Mouse (Mus musculus) midbrain, embryonic 16.5 days (tissue): ENCODE results near the gene Cyp17a1. TPM values are rescaled to one million over a fixed set of nuclear protein-coding genes. Genes with fewer than 3 reads are reported as not detected.

ENCODE experiments used
- ATAC-seq: fragments of 200-750 bp; cut with Nextera tagmentation; 2 replicates; pipeline ENCODE4 v1.8.0; 2017; ENCODE audit warnings: moderate TSS enrichment
- H3K27ac ChIP-seq: fragments of 300-500 bp; sonication (generic); 2 replicates; pipeline ENCODE4 v1.5.1; 2014; ENCODE audit warnings: mild to moderate bottlenecking, low read length, mixed read lengths
- H3K27me3 ChIP-seq: fragments of 300-500 bp; sonication (generic); 2 replicates; pipeline ENCODE4 v1.6.1; 2014; ENCODE audit warnings: low read depth, low read length, mixed read lengths; ENCODE audit not compliant: control insufficient read depth, insufficient read depth
- H3K36me3 ChIP-seq: fragments of 300-500 bp; sonication (generic); 2 replicates; pipeline ENCODE4 v1.6.1; 2014; ENCODE audit warnings: mild to moderate bottlenecking, low read length, moderate library complexity, mixed read lengths; ENCODE audit not compliant: control insufficient read depth, insufficient read depth
- H3K4me1 ChIP-seq: fragments of 300-500 bp; sonication (generic); 2 replicates; pipeline ENCODE4 v1.6.1; 2014; ENCODE audit warnings: mild to moderate bottlenecking, low read length, mixed read lengths; ENCODE audit not compliant: control insufficient read depth, insufficient read depth
- H3K4me2 ChIP-seq: fragments of 300-500 bp; sonication (generic); 2 replicates; pipeline ENCODE4 v1.6.1; 2014; ENCODE audit warnings: mild to moderate bottlenecking, low read length, mixed read lengths
- H3K4me3 ChIP-seq: fragments of 300-500 bp; sonication (generic); 2 replicates; pipeline ENCODE4 v1.5.1; 2014; ENCODE audit warnings: low read depth, mild to moderate bottlenecking, low read length, moderate library complexity, mixed read lengths
- H3K9ac ChIP-seq: fragments of 300-500 bp; sonication (generic); 2 replicates; pipeline ENCODE4 v1.6.1; 2014; ENCODE audit warnings: low read depth, low read length, mixed read lengths
- H3K9me3 ChIP-seq: fragments of 300-500 bp; sonication (generic); replicated peaks from 2 replicates; pipeline ENCODE4 v1.6.1; 2014; ENCODE audit warnings: mild to moderate bottlenecking, low read length, mixed read lengths; ENCODE audit not compliant: control insufficient read depth, poor library complexity, severe bottlenecking
- WGBS: fragments of 180-500 bp; shearing (Covaris S2); extraction: QIAGEN DNeasy Blood & Tissue Kit; methylation state at CpG from one replicate; pipeline ENCODE4 v1.1.7; 2014; 5-methylcytosine and 5-hydroxymethylcytosine counted together
- polyA plus RNA-seq: library from polyadenylated mRNA; unstranded; fragments of >200 nt; fragmentation: Nextera tagmentation; extraction: Ambion mirVana; gene quantifications from 2 replicates; pipeline ENCODE4 v1.2.1, GENCODE M21; 2015

Cyp17a1 gene
- not detected in 2 replicates for polyA plus RNA-seq

- Histone ChIP-seq H3K4me2 (no peak within 1 kb of the TSS), H3K27ac (no peak within 1 kb of the TSS), H3K9me3 (no peaks in the 10 kb centered on the region), H3K9ac (no peak within 1 kb of the TSS), H3K4me1 (no peaks in the 10 kb centered on the region), H3K4me3 (no peak within 1 kb of the TSS), H3K36me3 (no peaks in the 10 kb centered on the region), H3K27me3 (no peaks in the 10 kb centered on the region; the same call in 1 of the 2 replicates)
- WGBS, result 70% methylated on average over 5 of the region's 5 CpGs
- no peak for ATAC-seq
Measured at GRCm38 (mm10) chr19:46672766-46673418, at the start of gene Cyp17a1. Cyp17a1 (minus strand) TSS chr19:46673172.

DNA sequence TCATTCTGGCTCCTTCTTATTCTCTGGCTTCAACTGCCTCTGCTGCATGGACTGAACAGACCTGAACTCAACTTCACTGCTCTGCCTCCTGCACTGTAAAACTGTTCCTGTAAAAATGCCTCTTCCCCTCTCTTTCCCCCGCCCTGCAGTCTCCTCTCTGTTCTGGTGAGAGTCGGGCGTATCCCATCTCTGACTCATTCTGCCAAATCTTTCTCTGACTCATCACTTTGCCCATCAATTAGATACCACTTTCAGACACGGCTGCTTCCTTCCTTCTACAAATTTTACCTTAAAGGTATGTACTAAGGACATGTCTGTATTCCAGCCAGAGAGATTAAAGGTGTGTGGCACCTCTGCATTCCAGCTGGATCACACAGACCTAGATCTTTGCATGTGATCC, 45.2 kb upstream of the Cyp17a1 start:
- Histone ChIP-seq H3K9ac (no peak overlapping the region), H3K9me3 (no peaks in the 10 kb centered on the region; the same call in 1 of the 2 replicates), H3K36me3 (peaks cover 4% of the 10 kb centered on the region; the same call in 1 of the 2 replicates), H3K4me3 (no peak overlapping the region), H3K27me3 (no peaks in the 10 kb centered on the region), H3K4me2 (no peak overlapping the region), H3K27ac (no peak overlapping the region), H3K4me1 (no peaks in the 10 kb centered on the region)
- 95% methylated on average over 4 of the region's 4 CpGs for WGBS
- ATAC-seq, result no peak

- H3K4me3 ChIP-seq, result no peak overlapping the region
- H3K36me3 ChIP-seq, result peaks cover 7% of the 10 kb centered on the region; the same call in 1 of the 2 replicates
- no peaks in the 10 kb centered on the region for H3K4me1 ChIP-seq
- no peak for ATAC-seq
- H3K27me3 ChIP-seq, result no peaks in the 10 kb centered on the region
- H3K27ac ChIP-seq, result no peak overlapping the region
- H3K4me2 ChIP-seq, result no peak overlapping the region
- 92% methylated on average over 8 of the region's 8 CpGs for WGBS
- no peaks in the 10 kb centered on the region; the same call in 1 of the 2 replicates for H3K9me3 ChIP-seq
- no peak overlapping the region for H3K9ac ChIP-seq
Measured at GRCm38 (mm10) chr19:46715016-46715415, 42.0 kb upstream of the Cyp17a1 start.

GRCm38 (mm10) chr19:46714234-46714633, 41.3 kb upstream of the Cyp17a1 start:
- H3K4me3 ChIP-seq, result no peak overlapping the region
- H3K36me3 ChIP-seq, result peaks cover 7% of the 10 kb centered on the region; the same call in 1 of the 2 replicates
- H3K27me3 ChIP-seq, result no peaks in the 10 kb centered on the region
- H3K4me2 ChIP-seq, result no peak overlapping the region
- no peak overlapping the region for H3K9ac ChIP-seq
- H3K4me1 ChIP-seq, result no peaks in the 10 kb centered on the region
- no peaks in the 10 kb centered on the region; the same call in 1 of the 2 replicates for H3K9me3 ChIP-seq
- H3K27ac ChIP-seq, result no peak overlapping the region
- ATAC-seq, result no peak
- 93% methylated on average over 8 of the region's 8 CpGs for WGBS

DNA sequence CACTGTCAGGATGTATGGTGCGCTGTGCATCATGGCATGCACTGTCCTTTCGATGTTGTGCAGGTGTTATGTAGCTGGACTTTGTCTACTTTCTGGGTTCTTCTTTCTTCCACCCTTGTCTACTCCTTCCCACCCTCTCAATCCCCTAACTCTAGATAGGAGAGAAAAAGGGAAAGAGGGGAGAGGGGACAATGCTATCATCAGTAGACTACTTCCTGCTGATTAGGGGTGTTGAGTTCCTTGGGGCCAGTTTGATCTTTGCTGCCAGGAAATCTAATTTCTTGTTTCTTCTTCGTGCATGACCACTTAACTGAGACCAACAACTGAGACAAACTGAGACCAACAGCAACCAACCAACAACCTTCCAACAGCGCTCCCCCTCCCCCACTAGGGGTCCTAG, 37.6 kb upstream of the Cyp17a1 start:
- H3K27me3 ChIP-seq, result no peaks in the 10 kb centered on the region
- no peak for ATAC-seq
- H3K4me3 ChIP-seq, result no peak overlapping the region
- no peaks in the 10 kb centered on the region for H3K9me3 ChIP-seq
- H3K4me1 ChIP-seq, result peaks cover 8% of the 10 kb centered on the region; the same call in 1 of the 2 replicates
- H3K4me2 ChIP-seq, result no peak overlapping the region
- H3K27ac ChIP-seq, result no peak overlapping the region
- WGBS, result 84% methylated on average over 4 of the region's 4 CpGs
- 0 out of 2 replicates have a peak, but pooled peaks cover 4% of the 10 kb centered on the region for H3K36me3 ChIP-seq
- no peak overlapping the region for H3K9ac ChIP-seq

DNA sequence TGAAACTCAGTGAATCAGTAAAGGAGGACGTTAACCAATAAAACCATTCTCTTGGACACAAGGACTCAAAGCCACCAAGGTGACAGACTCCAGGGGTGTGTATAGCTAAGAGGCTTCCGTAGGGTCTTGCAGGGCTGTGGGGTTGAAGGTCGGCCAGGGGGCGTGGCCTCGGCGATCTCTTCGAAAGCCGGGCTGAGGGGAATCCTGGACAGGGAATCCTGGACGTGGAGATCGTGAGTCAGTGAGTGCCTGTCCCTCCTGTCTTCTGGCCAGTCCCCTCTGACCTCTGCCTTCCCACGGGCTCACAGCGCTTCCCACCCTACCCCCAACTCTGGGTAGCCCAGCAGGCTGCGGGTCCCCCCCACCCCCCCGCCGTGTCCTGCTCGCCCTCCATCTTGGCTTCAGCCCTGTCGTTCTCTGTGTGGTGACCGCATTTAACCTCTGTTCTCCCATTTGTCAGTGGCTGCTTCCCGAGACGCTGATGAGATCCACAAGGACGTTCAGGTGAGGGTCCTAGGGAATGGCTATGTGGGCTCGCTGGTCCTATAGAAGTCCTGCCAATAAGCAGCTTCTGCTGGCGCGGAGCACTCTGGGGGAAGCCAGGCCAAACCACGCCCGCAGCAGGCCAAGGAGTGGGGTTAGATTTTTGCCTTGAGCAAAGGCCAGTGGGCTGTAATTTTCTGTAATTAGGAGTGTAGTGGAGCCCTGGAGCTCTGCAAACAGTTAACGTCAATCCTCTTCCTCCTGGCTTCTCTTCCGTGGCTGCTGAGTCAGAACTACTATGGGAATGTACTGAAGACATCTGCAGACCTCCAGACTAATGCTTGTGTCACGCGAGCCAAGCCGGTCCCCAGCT, 34.6 kb upstream of the Cyp17a1 start, which contains the start of gene As3mt:
Gene As3mt (plus strand): TSS at position 163 of the 856 bp plus-strand sequence.
- Histone ChIP-seq H3K27me3 (no peaks in the 10 kb centered on the region), H3K9me3 (no peaks in the 10 kb centered on the region), H3K4me1 (peaks cover 8% of the 10 kb centered on the region; the same call in 1 of the 2 replicates), H3K27ac (no peak within 1 kb of the TSS; the same call in 1 of the 2 replicates), H3K36me3 (0 out of 2 replicates have a peak, but pooled peaks cover 4% of the 10 kb centered on the region), H3K4me2 (peak within 1 kb of the TSS; percentile 65), H3K4me3 (peak within 1 kb of the TSS; percentile 42), H3K9ac (peak within 1 kb of the TSS; percentile 64)
- ATAC-seq, result 0 out of 2 replicates have a peak, but pooled peaks have one; percentile 58
- WGBS, result 11% methylated on average over 31 of the region's 31 CpGs

- Histone ChIP-seq H3K9ac (no peak overlapping the region), H3K4me2 (peak overlapping the region; percentile 65), H3K9me3 (no peaks in the 10 kb centered on the region), H3K27me3 (no peaks in the 10 kb centered on the region), H3K36me3 (peaks cover 4% of the 10 kb centered on the region; the same call in 1 of the 2 replicates), H3K4me1 (peaks cover 8% of the 10 kb centered on the region; the same call in 1 of the 2 replicates), H3K4me3 (peak overlapping the region; percentile 42), H3K27ac (no peak overlapping the region)
- no peak for ATAC-seq
- 82% methylated on average over 9 of the region's 9 CpGs for WGBS
Measured at GRCm38 (mm10) chr19:46706540-46707295, 33.7 kb upstream of the Cyp17a1 start.

DNA sequence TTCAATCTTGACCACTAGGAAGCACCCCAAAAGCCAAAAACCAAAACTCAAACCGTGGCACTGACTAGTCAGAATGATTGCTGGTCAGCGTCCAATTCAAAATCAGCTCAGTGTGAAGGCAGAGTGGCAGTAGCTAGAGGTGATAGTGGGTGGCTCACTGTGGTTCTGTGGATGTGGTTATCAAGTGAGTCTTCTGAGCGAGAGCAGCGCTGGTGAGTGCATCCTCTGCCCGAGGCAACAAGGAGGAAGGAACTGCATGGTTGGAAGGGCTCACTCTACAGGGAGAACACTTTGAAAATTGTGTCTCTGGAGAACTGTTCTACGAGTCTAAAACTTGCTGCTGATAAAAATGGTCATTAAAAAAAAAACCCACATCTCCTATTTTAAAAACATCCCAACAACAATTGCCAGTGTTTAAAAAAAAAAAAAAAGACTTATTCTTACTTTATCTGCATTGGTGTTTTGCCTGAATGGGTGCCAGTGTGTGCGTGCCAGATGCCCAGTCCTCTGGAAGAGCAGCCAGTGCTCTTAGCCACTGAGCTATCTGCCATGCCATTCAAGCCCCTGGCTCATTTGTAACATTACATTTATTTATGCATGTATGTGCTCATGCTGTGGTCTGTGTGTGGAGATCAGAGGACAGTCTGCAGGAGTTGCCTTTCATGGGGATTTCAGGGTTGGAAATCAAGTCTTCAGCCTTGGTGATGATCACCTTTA, 33.0 kb upstream of the Cyp17a1 start:
- WGBS, result 66% methylated on average over 7 of the region's 7 CpGs
- Histone ChIP-seq H3K36me3 (peaks cover 6% of the 10 kb centered on the region; the same call in 1 of the 2 replicates), H3K9me3 (no peaks in the 10 kb centered on the region), H3K4me1 (peaks cover 8% of the 10 kb centered on the region; the same call in 1 of the 2 replicates), H3K27ac (no peak overlapping the region), H3K4me2 (no peak overlapping the region), H3K27me3 (no peaks in the 10 kb centered on the region), H3K9ac (no peak overlapping the region), H3K4me3 (no peak overlapping the region)
- ATAC-seq, result no peak
